Mouse (Mus musculus) hindbrain, postnatal 0 days (tissue): ENCODE data around the gene Btbd8. TPM values are rescaled to one million over a fixed set of nuclear protein-coding genes. Genes with fewer than 3 reads are reported as not detected.

ENCODE experiments used
- ATAC-seq: fragments of 200-750 bp; cut with Nextera tagmentation; 2 replicates; pipeline ENCODE4 v1.8.0; 2017; ENCODE audit warnings: mild to moderate bottlenecking, moderate TSS enrichment, moderate library complexity
- DNase-seq: peaks from one replicate; pipeline ENCODE4 v3.0.0-alpha.2; 2015; ENCODE audit warnings: low spot score
- H3K27ac ChIP-seq: fragments of 300-500 bp; sonication (generic); 2 replicates; pipeline ENCODE4 v1.5.1; 2014; ENCODE audit warnings: mild to moderate bottlenecking
- H3K27me3 ChIP-seq: fragments of 300-500 bp; sonication (generic); 2 replicates; pipeline ENCODE4 v1.6.1; 2014; ENCODE audit warnings: low read length, mixed read lengths; ENCODE audit not compliant: insufficient read depth
- H3K36me3 ChIP-seq: fragments of 300-500 bp; sonication (generic); 2 replicates; pipeline ENCODE4 v1.6.1; 2014; ENCODE audit warnings: low read length, mixed read lengths; ENCODE audit not compliant: insufficient read depth
- H3K4me1 ChIP-seq: fragments of 300-500 bp; sonication (generic); 2 replicates; pipeline ENCODE4 v1.6.1; 2014; ENCODE audit warnings: antibody characterized with exemption, low read length, mixed read lengths; ENCODE audit not compliant: insufficient read depth
- H3K4me2 ChIP-seq: fragments of 300-500 bp; sonication (generic); 2 replicates; pipeline ENCODE4 v1.6.1; 2014; ENCODE audit warnings: low read depth, mild to moderate bottlenecking, low read length, moderate library complexity, mixed read lengths
- H3K4me3 ChIP-seq: fragments of 300-500 bp; sonication (generic); 2 replicates; pipeline ENCODE4 v1.5.1; 2014; ENCODE audit warnings: low read length
- H3K9ac ChIP-seq: fragments of 300-500 bp; sonication (generic); replicated peaks from 2 replicates; pipeline ENCODE4 v1.6.1; 2014; ENCODE audit warnings: mild to moderate bottlenecking, low read length, moderate library complexity, mixed read lengths
- H3K9me3 ChIP-seq: fragments of 300-500 bp; sonication (generic); 2 replicates; pipeline ENCODE4 v1.6.1; 2016; ENCODE audit warnings: low read length, mixed read lengths
- CTCF ChIP-seq: IDR thresholded peaks from 2 replicates; pipeline ENCODE4 v1.5.1; 2016; ENCODE audit warnings: antibody characterized with exemption, control low read depth, low read depth
- WGBS: fragments of 180-500 bp; shearing (Covaris S2); extraction: QIAGEN DNeasy Blood & Tissue Kit; methylation state at CpG from one replicate; pipeline ENCODE4 v1.1.7; 2014; 5-methylcytosine and 5-hydroxymethylcytosine counted together
- polyA plus RNA-seq: library from polyadenylated mRNA; unstranded; fragments of >200 nt; fragmentation: Nextera tagmentation; extraction: Ambion mirVana; gene quantifications from 2 replicates; pipeline ENCODE4 v1.2.1, GENCODE M21; 2015
- total RNA-seq: library from RNA; depleted of rRNA; stranded (reverse); fragments of >200 nt; gene quantifications from 2 replicates; pipeline ENCODE4 v1.2.3, GENCODE M21; 2014

The Btbd8 gene
- total and polyA plus RNA-seq, 2 experiments from 2014 or later: 23.0 to 26.5 TPM

DNA sequence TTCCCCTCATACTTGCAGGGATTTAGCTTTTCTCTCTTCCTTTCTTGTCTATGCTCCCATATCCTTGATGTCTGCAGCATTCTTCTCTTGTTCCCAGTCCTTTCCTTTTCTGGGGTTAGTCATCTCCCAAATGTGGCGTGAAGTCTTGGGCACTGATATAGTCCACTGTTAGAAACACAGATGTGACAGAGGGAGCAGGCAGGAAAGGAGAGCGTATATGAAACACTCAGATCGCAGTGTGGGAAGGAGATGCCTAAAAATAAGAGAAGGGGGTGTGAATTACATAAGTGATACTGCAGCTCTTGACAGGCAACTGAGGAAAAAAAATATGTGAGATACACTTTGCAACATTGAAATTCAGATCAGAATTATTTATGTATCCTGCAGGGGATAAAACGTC lies 32.4 kb upstream of the Btbd8 start:
- Histone ChIP-seq H3K4me2 (no peak overlapping the region), H3K9me3 (no peaks in the 10 kb centered on the region), H3K27ac (no peak overlapping the region), H3K36me3 (no peaks in the 10 kb centered on the region), H3K4me3 (no peak overlapping the region), H3K9ac (no peak overlapping the region), H3K4me1 (no peaks in the 10 kb centered on the region), H3K27me3 (no peaks in the 10 kb centered on the region; the same call in 1 of the 2 replicates)
- whole genome bisulfite sequencing: 87% methylated on average over 4 of the region's 4 CpGs
- no peak for ATAC-seq
- DNase-seq: no peak
- TF ChIP-seq CTCF: no peak

DNA sequence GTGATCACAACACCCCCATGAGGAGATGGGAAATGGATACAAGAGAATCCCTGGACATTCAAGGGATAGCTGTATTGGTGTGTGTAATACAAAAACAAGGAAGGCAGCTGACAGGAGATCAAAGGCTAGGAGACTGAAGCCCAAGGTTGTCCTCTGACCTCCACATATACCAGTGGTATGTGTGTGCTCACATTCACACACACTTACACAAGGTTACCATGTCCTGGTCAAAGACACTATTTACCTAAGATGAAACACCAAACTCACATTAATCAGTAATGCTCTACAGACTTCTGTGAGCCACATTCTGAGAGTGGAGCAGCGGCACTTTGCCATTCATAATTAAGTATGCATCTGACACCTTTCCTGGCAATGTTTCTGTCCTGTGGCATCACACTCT lies 27.5 kb upstream of the Btbd8 start:
- Histone ChIP-seq H3K9ac (no peak overlapping the region), H3K4me1 (no peaks in the 10 kb centered on the region), H3K27ac (no peak overlapping the region), H3K4me3 (no peak overlapping the region), H3K9me3 (no peaks in the 10 kb centered on the region), H3K27me3 (no peaks in the 10 kb centered on the region), H3K4me2 (no peak overlapping the region), H3K36me3 (no peaks in the 10 kb centered on the region)
- DNase-seq (no peak), ATAC-seq (no peak)
- WGBS: 85% methylated on average over 1 of the region's 1 CpGs
- TF ChIP-seq CTCF: no peak

DNA sequence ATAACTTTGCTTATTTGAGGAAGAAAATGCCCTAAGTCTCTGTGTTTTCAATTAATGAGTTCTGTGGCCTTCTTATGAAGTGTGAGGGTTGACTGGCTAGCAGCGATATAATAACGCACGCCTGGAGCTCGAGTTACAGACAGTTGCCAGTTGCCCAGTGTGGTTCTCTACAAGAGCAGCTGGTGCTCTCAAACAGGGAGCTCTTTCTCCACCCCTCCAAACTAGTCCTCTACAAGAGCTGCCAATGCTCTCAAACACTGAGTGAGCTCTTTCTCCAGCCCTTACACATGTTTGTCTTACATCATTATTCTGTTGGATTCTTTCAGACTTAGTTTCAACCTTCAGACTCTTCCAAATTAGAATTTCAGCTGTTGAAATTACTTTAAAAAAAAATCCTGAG lies 26.5 kb upstream of the Btbd8 start:
- H3K4me3 ChIP-seq: no peak overlapping the region
- H3K36me3 ChIP-seq: no peaks in the 10 kb centered on the region
- no peaks in the 10 kb centered on the region for H3K4me1 ChIP-seq
- no peaks in the 10 kb centered on the region for H3K9me3 ChIP-seq
- H3K9ac ChIP-seq: no peak overlapping the region
- H3K4me2 ChIP-seq: no peak overlapping the region
- 46% methylated on average over 4 of the region's 4 CpGs for WGBS
- ATAC-seq (no peak), DNase-seq (peak; percentile 19)
- no peak for TF ChIP-seq CTCF
- no peak overlapping the region for H3K27ac ChIP-seq
- no peaks in the 10 kb centered on the region for H3K27me3 ChIP-seq

DNA sequence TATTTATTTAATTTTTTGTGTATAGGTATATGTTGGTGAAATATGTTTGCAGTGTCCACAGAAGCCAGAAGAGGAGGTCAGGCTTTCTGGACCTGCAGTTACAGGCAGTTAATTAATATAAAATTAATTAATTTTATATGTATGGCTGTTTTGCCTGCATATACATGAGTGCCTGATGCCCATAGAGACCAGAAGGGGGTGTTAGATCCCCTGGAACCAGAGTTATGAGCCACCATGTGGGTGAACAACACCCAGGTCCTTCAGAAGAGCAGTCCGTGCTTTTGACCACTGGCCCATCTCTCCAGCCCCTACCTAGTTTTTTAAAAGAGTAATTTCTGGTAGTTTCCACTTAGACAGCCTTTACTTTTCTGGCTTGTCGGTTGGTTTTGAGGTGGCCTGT lies 25.5 kb upstream of the Btbd8 start:
- Histone ChIP-seq H3K9ac (no peak overlapping the region), H3K9me3 (no peaks in the 10 kb centered on the region), H3K36me3 (no peaks in the 10 kb centered on the region), H3K4me3 (no peak overlapping the region), H3K27ac (no peak overlapping the region), H3K27me3 (no peaks in the 10 kb centered on the region), H3K4me2 (no peak overlapping the region), H3K4me1 (no peaks in the 10 kb centered on the region)
- no peak for ATAC-seq
- DNase-seq: no peak
- WGBS: 89% methylated on average over 2 of the region's 2 CpGs
- TF ChIP-seq CTCF: no peak

DNA sequence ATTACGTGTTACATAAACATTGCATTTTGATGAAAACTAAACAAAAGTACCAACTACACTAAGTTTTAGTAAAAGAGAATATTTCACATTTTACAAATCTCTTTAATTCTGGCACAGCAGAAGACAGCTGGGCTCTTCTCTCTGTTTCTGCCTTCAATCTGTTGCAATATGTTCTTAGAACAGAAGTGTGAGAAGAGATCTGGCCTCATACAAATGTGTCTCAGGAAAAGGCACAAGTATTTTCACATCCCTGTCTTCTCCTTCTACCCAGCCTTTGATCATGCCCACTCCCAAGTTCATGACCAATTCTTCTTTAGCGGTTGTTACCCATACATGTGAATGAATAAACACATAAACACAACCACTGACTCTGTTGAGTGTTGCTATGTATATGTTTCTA lies 22.7 kb upstream of the Btbd8 start:
- no peak overlapping the region for H3K27ac ChIP-seq
- ATAC-seq (no peak), DNase-seq (no peak)
- no peak overlapping the region for H3K4me2 ChIP-seq
- no peaks in the 10 kb centered on the region for H3K27me3 ChIP-seq
- H3K4me3 ChIP-seq: no peak overlapping the region
- no peaks in the 10 kb centered on the region for H3K4me1 ChIP-seq
- no peak for TF ChIP-seq CTCF
- H3K9me3 ChIP-seq: no peaks in the 10 kb centered on the region
- WGBS: 88% methylated on average over 2 of the region's 2 CpGs
- no peaks in the 10 kb centered on the region for H3K36me3 ChIP-seq
- no peak overlapping the region for H3K9ac ChIP-seq

DNA sequence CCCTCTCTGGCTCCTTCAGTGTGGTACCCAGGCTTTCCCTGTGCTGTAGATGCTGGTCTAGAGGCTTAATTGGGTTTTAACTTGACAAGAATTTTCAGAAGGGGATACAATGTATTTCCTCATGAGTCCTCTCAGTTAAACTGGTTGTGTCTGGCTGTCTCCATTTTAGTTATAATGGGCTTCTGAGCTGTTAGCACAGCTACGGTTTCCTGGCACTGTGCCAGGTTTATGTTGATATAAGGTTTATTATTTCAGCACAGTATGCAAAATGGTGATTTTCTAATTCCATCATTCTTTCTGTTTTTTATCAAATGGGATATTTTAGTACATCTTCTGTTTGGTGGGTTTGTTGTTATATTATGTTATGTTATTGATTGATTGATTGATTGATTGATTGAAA lies 16.1 kb upstream of the Btbd8 start:
- ATAC-seq (no peak), DNase-seq (no peak)
- no peaks in the 10 kb centered on the region for H3K36me3 ChIP-seq
- H3K4me1 ChIP-seq: no peaks in the 10 kb centered on the region
- 28% methylated on average over 1 of the region's 1 CpGs for WGBS
- no peak overlapping the region for H3K9ac ChIP-seq
- no peak overlapping the region for H3K27ac ChIP-seq
- H3K4me3 ChIP-seq: no peak overlapping the region
- no peak overlapping the region for H3K4me2 ChIP-seq
- H3K9me3 ChIP-seq: no peaks in the 10 kb centered on the region
- no peak for TF ChIP-seq CTCF
- no peaks in the 10 kb centered on the region for H3K27me3 ChIP-seq

DNA sequence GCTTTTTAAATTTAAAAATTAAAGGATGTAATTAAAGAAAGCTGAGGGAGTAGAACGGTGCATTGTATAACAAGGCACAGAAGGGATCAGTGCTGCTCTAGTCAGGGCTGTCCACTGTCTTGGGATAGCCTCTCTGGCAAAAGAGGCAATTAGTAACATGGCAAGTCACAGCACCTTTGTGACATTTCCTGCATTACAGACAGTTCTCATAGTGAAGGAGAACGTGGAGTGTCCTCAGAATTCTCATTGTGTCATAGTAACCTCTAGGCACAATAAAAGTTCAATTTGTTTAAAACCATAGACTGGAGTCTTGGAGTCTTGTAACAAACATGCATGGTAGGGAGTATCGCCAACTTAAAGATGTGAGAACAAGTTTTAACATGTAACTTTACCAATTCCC lies 6.5 kb upstream of the Btbd8 start, which contains the start of gene Lpcat2b:
TSS of gene Lpcat2b (plus strand) at position 301 of the 400 bp plus-strand sequence.
- H3K9me3 ChIP-seq: no peaks in the 10 kb centered on the region
- H3K4me2 ChIP-seq: no peak within 1 kb of the TSS
- no peak for ATAC-seq
- no peak for TF ChIP-seq CTCF
- DNase-seq: no peak
- H3K4me3 ChIP-seq: no peak within 1 kb of the TSS
- H3K27me3 ChIP-seq: no peaks in the 10 kb centered on the region
- no peaks in the 10 kb centered on the region for H3K4me1 ChIP-seq
- H3K27ac ChIP-seq: no peak within 1 kb of the TSS
- H3K36me3 ChIP-seq: no peaks in the 10 kb centered on the region
- H3K9ac ChIP-seq: no peak within 1 kb of the TSS
- 80% methylated on average over 3 of the region's 3 CpGs for WGBS
